Mouse (Mus musculus): ENCODE measurements at regions not wholly inside any gene's neighbourhood (a gene's known extent, or its start where the extent isn't known, plus 50 kb on each side); places are given as distances from the start of the nearest gene placed in this dataset.

GRCm38 (mm10) chr9:13914131-13914530, 86.6 kb downstream of the Fam76b start:
- Histone ChIP-seq H3ac (ENCODE audit: control insufficient read depth, insufficient read length, low read depth) (no peak overlapping the region), H3K79me2 (ENCODE audit: control insufficient read depth, insufficient read depth) (no peaks in the 10 kb centered on the region), H3K4me3 (ENCODE audit: insufficient read depth, poor library complexity, severe bottlenecking) (no peak overlapping the region), H3K27me3 (ENCODE audit: control insufficient read depth, insufficient read depth, insufficient read length) (peaks cover 3% of the 10 kb centered on the region), H3K36me3 (ENCODE audit: control insufficient read depth, insufficient read depth) (no peaks in the 10 kb centered on the region), H3K79me3 (ENCODE audit: low read depth) (no peaks in the 10 kb centered on the region)
- no peak for TF ChIP-seq FOSL1 (IDR thresholded peaks at IDR 0.05; ENCODE audit: insufficient read depth, low read length, poor library complexity, severe bottlenecking)
- TF ChIP-seq MYOG (IDR thresholded peaks at IDR 0.05; ENCODE audit: control insufficient read depth, extremely low read depth, insufficient read length), result no peak
- no peak for TF ChIP-seq CTCF (IDR thresholded peaks at IDR 0.05; ENCODE audit: control insufficient read depth, insufficient read depth, insufficient read length)
- TF ChIP-seq CEBPB (IDR thresholded peaks at IDR 0.05; ENCODE audit: low read depth), result no peak
- no peak for TF ChIP-seq MYOD1 (IDR thresholded peaks at IDR 0.05; ENCODE audit: control insufficient read depth, insufficient read length, low read depth)
- TF ChIP-seq MAX (IDR thresholded peaks at IDR 0.05), result no peak
- no peak for TF ChIP-seq USF1 (IDR thresholded peaks at IDR 0.05; ENCODE audit: low read depth)

- TF ChIP-seq CEBPB (IDR thresholded peaks at IDR 0.05; ENCODE audit: low read depth) (no peak), MYOG (IDR thresholded peaks at IDR 0.05; ENCODE audit: control insufficient read depth, extremely low read depth, insufficient read length) (no peak), MAX (IDR thresholded peaks at IDR 0.05) (no peak), FOSL1 (IDR thresholded peaks at IDR 0.05; ENCODE audit: insufficient read depth, low read length, poor library complexity, severe bottlenecking) (no peak), USF1 (IDR thresholded peaks at IDR 0.05; ENCODE audit: low read depth) (no peak), MYOD1 (IDR thresholded peaks at IDR 0.05; ENCODE audit: control insufficient read depth, insufficient read length, low read depth) (no peak)
- no peaks in the 10 kb centered on the region for H3K79me3 ChIP-seq (ENCODE audit: low read depth)
- peaks cover 1% of the 10 kb centered on the region for H3K27me3 ChIP-seq (ENCODE audit: control insufficient read depth, insufficient read depth, insufficient read length)
- no peak overlapping the region for H3K4me3 ChIP-seq (ENCODE audit: insufficient read depth, poor library complexity, severe bottlenecking)
- no peaks in the 10 kb centered on the region for H3K36me3 ChIP-seq (ENCODE audit: control insufficient read depth, insufficient read depth)
- H3K79me2 ChIP-seq (ENCODE audit: control insufficient read depth, insufficient read depth), result no peaks in the 10 kb centered on the region
- no peak overlapping the region for H3ac ChIP-seq (ENCODE audit: control insufficient read depth, insufficient read length, low read depth)
These were observed 87.3 kb downstream of the Fam76b start for GRCm38 (mm10) chr9:13914847-13915246.

GRCm38 (mm10) chr9:13916837-13917236, 89.3 kb downstream of the Fam76b start:
- H3K79me2 ChIP-seq (ENCODE audit: control insufficient read depth, insufficient read depth), result no peaks in the 10 kb centered on the region
- H3K79me3 ChIP-seq (ENCODE audit: low read depth), result no peaks in the 10 kb centered on the region
- H3K27me3 ChIP-seq (ENCODE audit: control insufficient read depth, insufficient read depth, insufficient read length), result no peaks in the 10 kb centered on the region
- H3ac ChIP-seq (ENCODE audit: control insufficient read depth, insufficient read length, low read depth), result no peak overlapping the region
- H3K4me3 ChIP-seq (ENCODE audit: insufficient read depth, poor library complexity, severe bottlenecking), result no peak overlapping the region
- no peaks in the 10 kb centered on the region for H3K36me3 ChIP-seq (ENCODE audit: control insufficient read depth, insufficient read depth)
- TF ChIP-seq MYOD1 (IDR thresholded peaks at IDR 0.05; ENCODE audit: control insufficient read depth, insufficient read length, low read depth) (no peak), MYOG (IDR thresholded peaks at IDR 0.05; ENCODE audit: control insufficient read depth, extremely low read depth, insufficient read length) (no peak), USF1 (IDR thresholded peaks at IDR 0.05; ENCODE audit: low read depth) (no peak), MAX (IDR thresholded peaks at IDR 0.05) (no peak), CEBPB (IDR thresholded peaks at IDR 0.05; ENCODE audit: low read depth) (no peak), CTCF (IDR thresholded peaks at IDR 0.05; ENCODE audit: control insufficient read depth, insufficient read depth, insufficient read length) (no peak), FOSL1 (IDR thresholded peaks at IDR 0.05; ENCODE audit: insufficient read depth, low read length, poor library complexity, severe bottlenecking) (no peak)

GRCm38 (mm10) chr9:13918606-13919202, 91.2 kb downstream of the Fam76b start:
- Histone ChIP-seq H3K79me3 (ENCODE audit: low read depth) (no peaks in the 10 kb centered on the region), H3K36me3 (ENCODE audit: control insufficient read depth, insufficient read depth) (no peaks in the 10 kb centered on the region), H3K79me2 (ENCODE audit: control insufficient read depth, insufficient read depth) (no peaks in the 10 kb centered on the region), H3ac (ENCODE audit: control insufficient read depth, insufficient read length, low read depth) (no peak overlapping the region), H3K27me3 (ENCODE audit: control insufficient read depth, insufficient read depth, insufficient read length) (no peaks in the 10 kb centered on the region), H3K4me3 (ENCODE audit: insufficient read depth, poor library complexity, severe bottlenecking) (no peak overlapping the region)
- TF ChIP-seq CTCF (IDR thresholded peaks at IDR 0.05; ENCODE audit: control insufficient read depth, insufficient read depth, insufficient read length) (no peak), MYOG (IDR thresholded peaks at IDR 0.05; ENCODE audit: control insufficient read depth, extremely low read depth, insufficient read length) (no peak), CEBPB (IDR thresholded peaks at IDR 0.05; ENCODE audit: low read depth) (no peak), FOSL1 (IDR thresholded peaks at IDR 0.05; ENCODE audit: insufficient read depth, low read length, poor library complexity, severe bottlenecking) (no peak), MYOD1 (IDR thresholded peaks at IDR 0.05; ENCODE audit: control insufficient read depth, insufficient read length, low read depth) (no peak), MAX (IDR thresholded peaks at IDR 0.05) (no peak), USF1 (IDR thresholded peaks at IDR 0.05; ENCODE audit: low read depth) (no peak)

- no peak overlapping the region for H3ac ChIP-seq (ENCODE audit: control insufficient read depth, insufficient read length, low read depth)
- TF ChIP-seq CEBPB (IDR thresholded peaks at IDR 0.05; ENCODE audit: low read depth), result no peak
- TF ChIP-seq FOSL1 (IDR thresholded peaks at IDR 0.05; ENCODE audit: insufficient read depth, low read length, poor library complexity, severe bottlenecking), result no peak
- TF ChIP-seq MYOD1 (IDR thresholded peaks at IDR 0.05; ENCODE audit: control insufficient read depth, insufficient read length, low read depth), result no peak
- no peak for TF ChIP-seq MYOG (IDR thresholded peaks at IDR 0.05; ENCODE audit: control insufficient read depth, extremely low read depth, insufficient read length)
- TF ChIP-seq CTCF (IDR thresholded peaks at IDR 0.05; ENCODE audit: control insufficient read depth, insufficient read depth, insufficient read length), result no peak
- TF ChIP-seq MAX (IDR thresholded peaks at IDR 0.05), result no peak
- TF ChIP-seq USF1 (IDR thresholded peaks at IDR 0.05; ENCODE audit: low read depth), result no peak
- no peaks in the 10 kb centered on the region for H3K79me3 ChIP-seq (ENCODE audit: low read depth)
- H3K4me3 ChIP-seq (ENCODE audit: insufficient read depth, poor library complexity, severe bottlenecking), result no peak overlapping the region
- no peaks in the 10 kb centered on the region for H3K27me3 ChIP-seq (ENCODE audit: control insufficient read depth, insufficient read depth, insufficient read length)
- no peaks in the 10 kb centered on the region for H3K36me3 ChIP-seq (ENCODE audit: control insufficient read depth, insufficient read depth)
- no peaks in the 10 kb centered on the region for H3K79me2 ChIP-seq (ENCODE audit: control insufficient read depth, insufficient read depth)
These were observed 92.4 kb downstream of the Fam76b start for GRCm38 (mm10) chr9:13919739-13920410.

Measured in C2C12 (cell line).